10 mouse cellular contexts compared by ENCODE assay signal in the genomic region with DNA sequence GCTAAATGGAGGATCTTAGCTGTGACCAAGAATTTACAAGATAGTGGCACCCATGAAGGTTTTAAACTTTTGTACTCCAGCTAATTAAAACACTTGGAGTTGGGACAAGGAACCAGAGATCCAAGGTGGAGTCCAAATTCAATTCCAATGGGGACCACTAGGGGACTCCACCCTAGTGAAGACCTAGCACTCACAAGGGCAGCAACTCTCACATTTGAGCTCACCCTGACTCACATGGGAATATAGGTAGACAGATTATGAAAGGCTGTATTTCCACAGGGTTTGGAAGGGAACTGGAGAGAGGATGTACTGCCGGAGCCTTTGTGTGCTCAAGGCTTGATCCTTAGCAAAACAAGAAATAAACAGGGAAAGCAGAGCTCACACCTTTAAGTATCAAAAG. TPM values are rescaled to one million over a fixed set of nuclear protein-coding genes. Genes with fewer than 3 reads are reported as not detected.
DNase-seq lines count a peak whose midpoint lies in the region; ATAC-seq and TF ChIP-seq lines count a peak whose summit lies in the region.
"Had no signal": no experiment of that assay in that cellular context is flagged by ENCODE, and none has a peak within 500 bp of the region (broad histone marks: within the 10 kb centered on the region; RNA-seq: fewer than 3 reads in every experiment).

No protein-coding gene starts in this region.

- H3K4me3 ChIP-seq in liver, postnatal 0 days (ENCODE audit: low read depth, low read length), result no peak overlapping the region
- H3K4me3 ChIP-seq: embryonic facial prominence, embryonic 12.5 days; heart, embryonic 13.5 days had no signal

- intact Hi-C loops in gastrocnemius, postnatal 14 days (cut with DNase I; ENCODE audit: low total_unique reads), result no loop called here
- intact Hi-C loops in left cerebral cortex, postnatal 4 days (cut with DNase I), result no loop called here

- no peaks in the 10 kb centered on the region for H3K36me3 ChIP-seq in liver, postnatal 0 days (replicated peaks; ENCODE audit: insufficient read depth, low read length)
- H3K36me3 ChIP-seq: embryonic facial prominence, embryonic 12.5 days; heart, embryonic 13.5 days had no signal

- DNase-seq in embryo, embryonic 10.5 days (ENCODE audit: low spot score), result peak; percentile 28
- no peak for DNase-seq in embryo, embryonic 9.5 days (ENCODE audit: extremely low spot score)
- no peak for DNase-seq in liver, postnatal 0 days
- DNase-seq in liver, result no peak
- DNase-seq in gastrocnemius, postnatal 14 days, result no peak
- no peak for DNase-seq in left cerebral cortex, postnatal 4 days

- H3K4me1 ChIP-seq in liver, postnatal 0 days (ENCODE audit: insufficient read depth), result peaks cover 11% of the 10 kb centered on the region; the same call in 1 of the 2 replicates
- H3K4me1 ChIP-seq: embryonic facial prominence, embryonic 12.5 days; heart, embryonic 13.5 days had no signal

- 87% methylated on average over 1 of the region's 1 CpGs for WGBS in liver, postnatal 0 days (ENCODE audit: insufficient replicate concordance)

- peak; percentile 73 for TF ChIP-seq CTCF in liver, postnatal 0 days (IDR thresholded peaks at IDR 0.05; ENCODE audit: low read depth)

- H3K4me2 ChIP-seq in liver, postnatal 0 days (ENCODE audit: low read depth, low read length), result no peak overlapping the region
- H3K4me2 ChIP-seq: embryonic facial prominence, embryonic 12.5 days; heart, embryonic 13.5 days had no signal

- no peak overlapping the region for H3K27ac ChIP-seq in liver, postnatal 0 days (ENCODE audit: low read depth)
- H3K27ac ChIP-seq: embryonic facial prominence, embryonic 12.5 days; heart, embryonic 13.5 days had no signal

- no peaks in the 10 kb centered on the region for H3K27me3 ChIP-seq in liver, postnatal 0 days (ENCODE audit: insufficient read depth, low read length)
- H3K27me3 ChIP-seq: embryonic facial prominence, embryonic 12.5 days; heart, embryonic 13.5 days had no signal

- no peak overlapping the region for H3K9ac ChIP-seq in liver, postnatal 0 days (replicated peaks)
- H3K9ac ChIP-seq: embryonic facial prominence, embryonic 12.5 days; heart, embryonic 13.5 days had no signal

- ATAC-seq in liver, postnatal 0 days, result no peak
- peak; percentile 40 for ATAC-seq in activated CD4-positive, CD25-positive, alpha-beta regulatory T cell, adult 4 months
- peak; percentile 53; the same call in 1 of the 2 replicates for ATAC-seq in megakaryocyte-erythroid progenitor cell, adult 5-6 weeks (replicated peaks; ENCODE audit: low FRiP score, low TSS enrichment, poor library complexity, severe bottlenecking)

- no peak for TF ChIP-seq EP300 in liver, postnatal 0 days (IDR thresholded peaks at IDR 0.05; ENCODE audit: low read depth)

- H3K9me3 ChIP-seq in liver, postnatal 0 days (ENCODE audit: low read length), result no peaks in the 10 kb centered on the region
- H3K9me3 ChIP-seq: embryonic facial prominence, embryonic 12.5 days; heart, embryonic 13.5 days had no signal

RNA-seq across cellular contexts. Expression of gene Endod1, which starts 9.0 kb away (rescaled TPM):
- polyA plus RNA-seq in liver, postnatal 0 days (2015; fragmentation: Nextera tagmentation; extraction: Ambion mirVana), result 11.6 and 12.4 TPM in 2 replicates
- 10 to 100 TPM; 33.4 to 39.9 TPM for polyA plus RNA-seq in activated CD4-positive, CD25-positive, alpha-beta regulatory T cell, adult 4 months (2017; shearing (Covaris generic))
- total RNA-seq in megakaryocyte-erythroid progenitor cell, adult 5-6 weeks (2014; fragmentation: Nextera tagmentation), result 28.0 and 34.4 TPM in 2 replicates
- total RNA-seq in megakaryocyte-erythroid progenitor cell, adult 5-6 weeks (2017), result 22.9 and 31.4 TPM in 2 replicates
- total RNA-seq in gastrocnemius, postnatal 14 days (2021), result 1 to 10 TPM; 5.8 to 9.2 TPM
- 10 to 100 TPM; 40.3 to 44.7 TPM for total RNA-seq in left cerebral cortex, postnatal 4 days (2021)
